Mouse (Mus musculus): ENCODE results near the gene Prdm8. TPM values are rescaled to one million over a fixed set of nuclear protein-coding genes. Genes with fewer than 3 reads are reported as not detected.

Gene Prdm8
- total and polyA plus RNA-seq, 3 experiments = 0.10 to 0.29 (median 0.18) TPM

- WGBS = 14% methylated on average over 14 of the region's 14 CpGs
- peaks cover 39% of the 10 kb centered on the region for H3K27me3 ChIP-seq (ENCODE audit: control insufficient read depth, insufficient read depth, low read length)
- H3K27ac ChIP-seq = no peak overlapping the region
- H3K9ac ChIP-seq (ENCODE audit: low read depth, low read length) = no peak overlapping the region
- no peaks in the 10 kb centered on the region for H3K79me2 ChIP-seq (replicated peaks; ENCODE audit: control insufficient read depth, insufficient read depth, low read length)
- no peaks in the 10 kb centered on the region; the same call in 1 of the 2 replicates for H3K4me1 ChIP-seq (ENCODE audit: control insufficient read depth, insufficient read depth, low read length)
- H3K36me3 ChIP-seq (ENCODE audit: control insufficient read depth, insufficient read depth, low read length) = no peaks in the 10 kb centered on the region
- DNase-seq = no peak
- intact Hi-C loops (cut with DNase I) = loop anchor here (5.0 to 10.0 kb wide), 2 partner anchors 144 to 478 kb away; partner anchors contain the start of gene Cfap299
- no peak overlapping the region for H3K4me3 ChIP-seq
- TF ChIP-seq EP300 (IDR thresholded peaks at IDR 0.05; ENCODE audit: insufficient read depth, low read depth, low read length) = no peak
- TF ChIP-seq CTCF (IDR thresholded peaks at IDR 0.05) = no peak
- no peak for TF ChIP-seq POLR2A (IDR thresholded peaks at IDR 0.05; ENCODE audit: insufficient read depth, low read depth, low read length)
Measured at GRCm38 (mm10) chr5:98183031-98183595, 16.1 kb downstream of the Prdm8 start.

GRCm38 (mm10) chr5:98184281-98184910 is 17.4 kb downstream of the Prdm8 start:
- Histone ChIP-seq H3K9ac (ENCODE audit: low read depth, low read length) (no peak overlapping the region), H3K27me3 (ENCODE audit: control insufficient read depth, insufficient read depth, low read length) (peaks cover 41% of the 10 kb centered on the region), H3K36me3 (ENCODE audit: control insufficient read depth, insufficient read depth, low read length) (no peaks in the 10 kb centered on the region), H3K79me2 (replicated peaks; ENCODE audit: control insufficient read depth, insufficient read depth, low read length) (no peaks in the 10 kb centered on the region), H3K27ac (no peak overlapping the region), H3K4me1 (ENCODE audit: control insufficient read depth, insufficient read depth, low read length) (no peaks in the 10 kb centered on the region; the same call in 1 of the 2 replicates), H3K4me3 (no peak overlapping the region)
- no peak for TF ChIP-seq POLR2A (IDR thresholded peaks at IDR 0.05; ENCODE audit: insufficient read depth, low read depth, low read length)
- TF ChIP-seq CTCF (IDR thresholded peaks at IDR 0.05) = no peak
- TF ChIP-seq EP300 (IDR thresholded peaks at IDR 0.05; ENCODE audit: insufficient read depth, low read depth, low read length) = no peak
- WGBS = 11% methylated on average over 17 of the region's 17 CpGs
- intact Hi-C loops (cut with DNase I) = loop anchor here (5.0 to 10.0 kb wide), 2 partner anchors 143 to 480 kb away; partner anchors contain the start of gene Cfap299
- no peak for DNase-seq

GRCm38 (mm10) chr5:98184971-98185805 is 18.2 kb downstream of the Prdm8 start:
- H3K27me3 ChIP-seq (ENCODE audit: control insufficient read depth, insufficient read depth, low read length) = peaks cover 38% of the 10 kb centered on the region
- H3K27ac ChIP-seq = no peak overlapping the region
- intact Hi-C loops (cut with DNase I) = loop anchor here (5.0 to 10.0 kb wide), 2 partner anchors 142 to 480 kb away; partner anchors contain the start of gene Cfap299
- no peaks in the 10 kb centered on the region; the same call in 1 of the 2 replicates for H3K4me1 ChIP-seq (ENCODE audit: control insufficient read depth, insufficient read depth, low read length)
- no peaks in the 10 kb centered on the region for H3K79me2 ChIP-seq (replicated peaks; ENCODE audit: control insufficient read depth, insufficient read depth, low read length)
- under 1% methylated on average over 85 of the region's 89 CpGs for WGBS
- TF ChIP-seq CTCF (IDR thresholded peaks at IDR 0.05) (peak; percentile 96), EP300 (IDR thresholded peaks at IDR 0.05; ENCODE audit: insufficient read depth, low read depth, low read length) (no peak)
- H3K4me3 ChIP-seq = peak overlapping the region; percentile 56
- peak overlapping the region; percentile 60 for H3K9ac ChIP-seq (ENCODE audit: low read depth, low read length)
- DNase-seq = peak; percentile 87 to 91
- no peaks in the 10 kb centered on the region for H3K36me3 ChIP-seq (ENCODE audit: control insufficient read depth, insufficient read depth, low read length)

- no peak overlapping the region for H3K27ac ChIP-seq
- no peaks in the 10 kb centered on the region for H3K4me1 ChIP-seq (ENCODE audit: control insufficient read depth, insufficient read depth, low read length)
- intact Hi-C loops (cut with DNase I) = loop anchor here (10.0 kb wide), 1 partner anchor 481 kb away; no protein-coding TSS in a partner anchor
- H3K9ac ChIP-seq (ENCODE audit: low read depth, low read length) = peak overlapping the region; percentile 60
- DNase-seq = peak; percentile 32 to 54
- TF ChIP-seq CTCF (IDR thresholded peaks at IDR 0.05) (no peak), POLR2A (IDR thresholded peaks at IDR 0.05; ENCODE audit: insufficient read depth, low read depth, low read length) (no peak), EP300 (IDR thresholded peaks at IDR 0.05; ENCODE audit: insufficient read depth, low read depth, low read length) (no peak)
- 2% methylated on average over 105 of the region's 106 CpGs for WGBS
- H3K4me3 ChIP-seq = peak overlapping the region; percentile 56
- H3K36me3 ChIP-seq (ENCODE audit: control insufficient read depth, insufficient read depth, low read length) = no peaks in the 10 kb centered on the region
- peaks cover 33% of the 10 kb centered on the region for H3K27me3 ChIP-seq (ENCODE audit: control insufficient read depth, insufficient read depth, low read length)
- no peaks in the 10 kb centered on the region for H3K79me2 ChIP-seq (replicated peaks; ENCODE audit: control insufficient read depth, insufficient read depth, low read length)
Measured at GRCm38 (mm10) chr5:98185806-98186751, 19.1 kb downstream of the Prdm8 start.

All from heart, adult 2 months (tissue).